Mouse (Mus musculus) limb, embryonic 12.5 days (tissue): ENCODE data around the gene Zbtb42. TPM values are rescaled to one million over a fixed set of nuclear protein-coding genes. Genes with fewer than 3 reads are reported as not detected.

Experiments used
- ATAC-seq: fragments of 200-750 bp; cut with Nextera tagmentation; 2 replicates; pipeline ENCODE4 v1.8.0; 2017; ENCODE audit warnings: low read depth, moderate TSS enrichment; ENCODE audit not compliant: insufficient number of reproducible peaks, insufficient read depth, low FRiP score, low TSS enrichment
- H3K27ac ChIP-seq: fragments of 300-500 bp; sonication (generic); 2 replicates; pipeline ENCODE4 v1.5.1; 2016; ENCODE audit warnings: mild to moderate bottlenecking, moderate library complexity
- H3K27me3 ChIP-seq: fragments of 300-500 bp; sonication (generic); 2 replicates; pipeline ENCODE4 v1.6.1; 2016; ENCODE audit warnings: mild to moderate bottlenecking, moderate library complexity
- H3K36me3 ChIP-seq: fragments of 300-500 bp; sonication (generic); 2 replicates; pipeline ENCODE4 v1.6.1; 2016; ENCODE audit warnings: mild to moderate bottlenecking, moderate library complexity
- H3K4me1 ChIP-seq: fragments of 300-500 bp; sonication (generic); replicated peaks from 2 replicates; pipeline ENCODE4 v1.6.1; 2016
- H3K4me2 ChIP-seq: fragments of 300-500 bp; sonication (generic); 2 replicates; pipeline ENCODE4 v1.6.1; 2016; ENCODE audit warnings: mild to moderate bottlenecking, moderate library complexity
- H3K4me3 ChIP-seq: fragments of 300-500 bp; sonication (generic); replicated peaks from 2 replicates; pipeline ENCODE4 v1.5.1; 2016; ENCODE audit warnings: mild to moderate bottlenecking
- H3K9ac ChIP-seq: fragments of 300-500 bp; sonication (generic); replicated peaks from 2 replicates; pipeline ENCODE4 v1.6.1; 2016; ENCODE audit warnings: mild to moderate bottlenecking, moderate library complexity
- H3K9me3 ChIP-seq: fragments of 300-500 bp; sonication (generic); 2 replicates; pipeline ENCODE4 v1.6.1; 2016; ENCODE audit warnings: mild to moderate bottlenecking, moderate library complexity
- WGBS: fragments of 180-500 bp; shearing (Covaris S2); methylation state at CpG from one replicate; pipeline ENCODE4 v1.1.7; 2016; 5-methylcytosine and 5-hydroxymethylcytosine counted together
- polyA plus RNA-seq: library from polyadenylated mRNA; unstranded; fragments of >200 nt; fragmentation: Nextera tagmentation; extraction: Ambion mirVana; gene quantifications from 2 replicates; pipeline ENCODE4 v1.2.1, GENCODE M21; 2016

Gene Zbtb42
- polyA plus RNA-seq, 1 experiment from 2014 or later, result 1.4 TPM

DNA sequence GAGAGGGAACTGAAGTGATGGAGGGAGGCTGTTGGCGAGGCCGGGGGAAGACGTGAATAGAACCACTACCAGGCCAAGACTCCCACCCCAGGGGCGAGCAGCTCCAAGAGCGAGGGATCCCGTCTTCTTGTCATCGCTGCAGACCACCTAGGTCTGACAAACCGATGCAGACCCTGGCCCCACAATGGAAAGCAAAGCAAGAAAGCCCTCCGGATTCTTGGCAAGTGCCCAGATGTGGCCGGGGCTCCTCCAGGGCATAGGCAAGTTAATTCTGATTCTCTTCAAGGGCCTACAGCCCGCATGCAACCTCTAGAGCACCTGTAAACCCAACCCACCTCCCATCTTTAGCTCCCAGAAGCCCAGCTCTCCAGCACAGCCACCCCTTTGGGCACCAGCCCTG lies 15.3 kb upstream of the Zbtb42 start:
- Histone ChIP-seq H3K9ac (no peak overlapping the region), H3K36me3 (peaks cover 99% of the 10 kb centered on the region), H3K27me3 (no peaks in the 10 kb centered on the region), H3K4me2 (no peak overlapping the region), H3K27ac (peak overlapping the region; percentile 59; the same call in 1 of the 2 replicates), H3K4me3 (no peak overlapping the region), H3K9me3 (no peaks in the 10 kb centered on the region), H3K4me1 (peaks cover 63% of the 10 kb centered on the region)
- ATAC-seq, result no peak
- WGBS, result 92% methylated on average over 11 of the region's 11 CpGs

GRCm38 (mm10) chr12:112663716-112664115 lies 14.9 kb upstream of the Zbtb42 start:
- Histone ChIP-seq H3K27me3 (no peaks in the 10 kb centered on the region), H3K4me1 (peaks cover 63% of the 10 kb centered on the region), H3K9me3 (no peaks in the 10 kb centered on the region), H3K4me3 (no peak overlapping the region), H3K9ac (no peak overlapping the region), H3K27ac (peak overlapping the region; percentile 59), H3K4me2 (no peak overlapping the region), H3K36me3 (peaks cover 99% of the 10 kb centered on the region)
- whole genome bisulfite sequencing, result 92% methylated on average over 12 of the region's 12 CpGs
- ATAC-seq, result no peak

GRCm38 (mm10) chr12:112664124-112664523 lies 14.5 kb upstream of the Zbtb42 start:
- WGBS, result 63% methylated on average over 2 of the region's 2 CpGs
- Histone ChIP-seq H3K9ac (no peak overlapping the region; the same call in 1 of the 2 replicates), H3K4me3 (no peak overlapping the region), H3K36me3 (peaks cover 99% of the 10 kb centered on the region), H3K9me3 (no peaks in the 10 kb centered on the region), H3K27ac (peak overlapping the region; percentile 59), H3K4me1 (peaks cover 63% of the 10 kb centered on the region), H3K27me3 (no peaks in the 10 kb centered on the region), H3K4me2 (no peak overlapping the region)
- no peak for ATAC-seq

DNA sequence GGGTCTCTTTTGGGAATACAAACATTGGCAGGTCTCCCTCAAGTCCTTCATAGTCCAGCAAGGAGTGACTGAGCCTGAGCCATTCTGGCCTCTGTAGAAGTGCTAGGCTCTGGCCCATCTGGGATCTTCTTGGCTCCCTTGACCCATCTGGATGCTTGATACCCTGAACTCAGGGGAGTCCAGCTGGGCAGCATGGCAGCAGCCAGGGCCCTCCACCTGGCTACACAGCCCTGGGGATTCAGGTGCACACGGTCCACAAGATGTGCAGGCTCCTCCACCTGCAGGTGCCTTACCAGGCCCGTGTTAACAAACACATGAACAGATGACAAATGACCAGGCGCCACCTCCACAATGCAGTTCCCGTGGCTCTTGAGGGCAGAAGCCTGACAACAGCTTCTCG lies 14.0 kb upstream of the Zbtb42 start:
- no peaks in the 10 kb centered on the region for H3K27me3 ChIP-seq
- 79% methylated on average over 5 of the region's 5 CpGs for WGBS
- no peak overlapping the region; the same call in 1 of the 2 replicates for H3K9ac ChIP-seq
- no peaks in the 10 kb centered on the region for H3K9me3 ChIP-seq
- no peak overlapping the region for H3K4me3 ChIP-seq
- H3K27ac ChIP-seq, result peak overlapping the region; percentile 72
- H3K36me3 ChIP-seq, result peaks cover 99% of the 10 kb centered on the region
- H3K4me1 ChIP-seq, result peaks cover 63% of the 10 kb centered on the region
- ATAC-seq, result no peak
- H3K4me2 ChIP-seq, result no peak overlapping the region

- H3K9ac ChIP-seq, result 0 out of 2 replicates have a peak overlapping the region, but pooled peaks have one; percentile 1
- no peak overlapping the region for H3K4me2 ChIP-seq
- H3K4me1 ChIP-seq, result peaks cover 58% of the 10 kb centered on the region
- 68% methylated on average over 18 of the region's 18 CpGs for WGBS
- ATAC-seq, result no peak
- H3K4me3 ChIP-seq, result no peak overlapping the region
- peaks cover 99% of the 10 kb centered on the region for H3K36me3 ChIP-seq
- H3K27ac ChIP-seq, result peak overlapping the region; percentile 72
- no peaks in the 10 kb centered on the region for H3K9me3 ChIP-seq
- H3K27me3 ChIP-seq, result no peaks in the 10 kb centered on the region
Observed at GRCm38 (mm10) chr12:112665445-112665844, 13.2 kb upstream of the Zbtb42 start.

- no peaks in the 10 kb centered on the region for H3K27me3 ChIP-seq
- H3K9me3 ChIP-seq, result no peaks in the 10 kb centered on the region
- H3K4me3 ChIP-seq, result no peak overlapping the region
- ATAC-seq, result no peak
- 87% methylated on average over 9 of the region's 9 CpGs for WGBS
- H3K36me3 ChIP-seq, result peaks cover 99% of the 10 kb centered on the region
- peaks cover 58% of the 10 kb centered on the region for H3K4me1 ChIP-seq
- peak overlapping the region; percentile 72; the same call in 1 of the 2 replicates for H3K27ac ChIP-seq
- H3K9ac ChIP-seq, result 0 out of 2 replicates have a peak overlapping the region, but pooled peaks have one; percentile 1
- H3K4me2 ChIP-seq, result no peak overlapping the region
Observed at GRCm38 (mm10) chr12:112665881-112666544, 12.6 kb upstream of the Zbtb42 start.

DNA sequence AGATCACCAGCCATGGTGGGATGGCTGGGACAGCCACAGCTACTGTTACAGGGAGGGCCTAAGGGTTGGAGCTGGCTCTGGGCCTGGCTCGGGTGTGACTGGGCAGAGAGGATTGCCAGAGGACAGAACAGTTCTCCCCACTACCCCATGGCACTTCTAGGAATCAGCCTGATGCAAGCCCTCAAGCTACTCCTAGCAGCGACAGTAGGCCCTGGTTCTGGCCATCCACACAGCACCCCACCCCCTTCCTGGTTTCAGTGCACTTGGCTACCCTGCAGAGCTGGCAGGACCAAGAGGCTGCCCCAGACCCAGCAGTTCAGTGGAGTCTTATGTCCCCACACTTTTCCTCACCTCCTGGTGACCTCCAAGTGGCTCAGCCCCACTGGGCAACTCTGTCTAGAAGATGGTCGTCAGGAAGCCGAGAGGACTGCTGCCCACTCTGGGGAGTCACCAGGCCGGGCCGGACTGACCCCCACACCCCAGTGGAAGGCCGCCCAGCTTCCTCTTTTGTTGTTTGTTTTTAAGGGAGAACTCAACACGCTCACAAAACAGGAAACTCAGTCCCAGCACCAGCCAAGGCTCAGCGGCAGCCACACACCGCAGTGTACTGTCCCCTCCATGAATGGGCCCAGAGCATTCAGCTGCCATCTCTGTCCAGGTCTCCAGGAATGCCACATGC lies 10.9 kb upstream of the Zbtb42 start:
- H3K36me3 ChIP-seq, result peaks cover 92% of the 10 kb centered on the region
- 87% methylated on average over 10 of the region's 10 CpGs for WGBS
- no peaks in the 10 kb centered on the region for H3K27me3 ChIP-seq
- H3K27ac ChIP-seq, result no peak overlapping the region
- ATAC-seq, result no peak
- H3K9ac ChIP-seq, result 0 out of 2 replicates have a peak overlapping the region, but pooled peaks have one; percentile 8
- H3K4me1 ChIP-seq, result peaks cover 58% of the 10 kb centered on the region
- H3K4me2 ChIP-seq, result no peak overlapping the region
- no peak overlapping the region for H3K4me3 ChIP-seq
- H3K9me3 ChIP-seq, result no peaks in the 10 kb centered on the region

- peak overlapping the region; percentile 45 for H3K27ac ChIP-seq
- H3K9ac ChIP-seq, result peak overlapping the region; percentile 44
- no peaks in the 10 kb centered on the region for H3K9me3 ChIP-seq
- H3K27me3 ChIP-seq, result no peaks in the 10 kb centered on the region
- WGBS, result 47% methylated on average over 9 of the region's 9 CpGs
- no peak for ATAC-seq
- peaks cover 61% of the 10 kb centered on the region for H3K36me3 ChIP-seq
- H3K4me2 ChIP-seq, result peak overlapping the region; percentile 19
- 0 out of 2 replicates have a peak overlapping the region, but pooled peaks have one; percentile 6 for H3K4me3 ChIP-seq
- peaks cover 46% of the 10 kb centered on the region for H3K4me1 ChIP-seq
Observed at GRCm38 (mm10) chr12:112670718-112671393, 7.8 kb upstream of the Zbtb42 start.

- peak overlapping the region; percentile 98; the same call in 1 of the 2 replicates for H3K4me3 ChIP-seq
- H3K9me3 ChIP-seq, result no peaks in the 10 kb centered on the region
- peaks cover 41% of the 10 kb centered on the region for H3K4me1 ChIP-seq
- peak overlapping the region; percentile 45; the same call in 1 of the 2 replicates for H3K27ac ChIP-seq
- H3K9ac ChIP-seq, result peak overlapping the region; percentile 44; the same call in 1 of the 2 replicates
- H3K27me3 ChIP-seq, result no peaks in the 10 kb centered on the region
- H3K4me2 ChIP-seq, result peak overlapping the region; percentile 97
- ATAC-seq, result no peak
- H3K36me3 ChIP-seq, result peaks cover 51% of the 10 kb centered on the region
- 87% methylated on average over 7 of the region's 7 CpGs for WGBS
Observed at GRCm38 (mm10) chr12:112671891-112672290, 6.7 kb upstream of the Zbtb42 start.

DNA sequence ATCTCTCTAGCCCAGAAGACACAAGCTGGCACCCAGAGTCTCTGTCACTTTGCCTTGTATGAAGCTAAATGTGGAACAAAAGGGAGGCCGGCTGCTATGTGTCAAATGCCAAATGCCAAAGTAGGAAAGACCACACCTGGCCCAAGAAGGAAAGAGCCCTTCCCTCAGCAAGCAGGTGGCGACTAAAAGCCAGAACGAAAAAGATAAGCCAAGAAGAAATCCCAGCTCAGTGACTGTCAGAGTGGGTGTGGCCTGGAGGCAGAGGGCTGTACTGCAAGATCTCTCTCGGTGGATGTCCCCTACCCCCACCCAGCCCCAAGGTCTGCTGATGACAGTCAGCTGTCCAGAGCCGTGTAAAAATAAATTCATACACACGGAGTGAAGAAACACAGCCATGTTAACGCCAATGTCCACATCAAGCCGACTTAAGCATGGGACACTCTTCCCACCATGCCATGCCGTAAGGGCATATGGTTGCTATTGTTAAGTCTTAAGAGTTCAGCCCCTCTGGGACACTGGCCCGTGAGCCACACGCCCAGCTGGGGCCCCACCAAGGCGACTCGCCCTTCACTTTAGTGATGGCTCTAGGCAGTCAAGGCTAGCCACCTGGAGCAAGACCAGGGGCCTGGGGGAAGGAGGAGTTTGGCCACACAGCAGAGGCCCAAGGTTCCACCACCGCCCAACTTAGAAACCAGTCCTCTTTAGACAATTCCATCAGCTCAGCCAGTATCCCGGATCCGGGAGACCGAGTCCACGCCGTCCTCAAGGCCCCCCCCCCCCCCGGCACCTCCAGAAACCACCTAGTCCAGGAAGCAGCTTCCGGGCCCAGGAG lies 5.7 kb upstream of the Zbtb42 start:
- peak overlapping the region; percentile 95 for H3K27ac ChIP-seq
- H3K9me3 ChIP-seq, result no peaks in the 10 kb centered on the region
- H3K4me3 ChIP-seq, result peak overlapping the region; percentile 98
- WGBS, result 11% methylated on average over 21 of the region's 21 CpGs
- peaks cover 10% of the 10 kb centered on the region for H3K27me3 ChIP-seq
- H3K9ac ChIP-seq, result peak overlapping the region; percentile 98
- peak overlapping the region; percentile 97 for H3K4me2 ChIP-seq
- ATAC-seq, result no peak
- H3K4me1 ChIP-seq, result peaks cover 44% of the 10 kb centered on the region
- peaks cover 40% of the 10 kb centered on the region for H3K36me3 ChIP-seq
